Mouse (Mus musculus): ENCODE measurements at regions not wholly inside any gene's neighbourhood (a gene's known extent, or its start where the extent isn't known, plus 50 kb on each side); places are given as distances from the start of the nearest gene placed in this dataset.

- Histone ChIP-seq H3K27me3 (ENCODE audit: control insufficient read depth, insufficient read depth, low read length) (no peaks in the 10 kb centered on the region), H3K4me1 (ENCODE audit: control insufficient read depth, insufficient read depth, insufficient read length, low read length) (no peaks in the 10 kb centered on the region), H3K36me3 (ENCODE audit: control insufficient read depth, insufficient read depth, low read length) (no peaks in the 10 kb centered on the region), H3K4me3 (ENCODE audit: low read depth, low read length) (no peak overlapping the region), H3K27ac (ENCODE audit: insufficient read depth, low read depth, low read length) (no peak overlapping the region)
- WGBS = 80% methylated on average over 11 of the region's 11 CpGs
- TF ChIP-seq CTCF (IDR thresholded peaks at IDR 0.05; ENCODE audit: extremely low read depth, insufficient read length, insufficient replicate concordance, low read depth, low read length) (no peak), POLR2A (IDR thresholded peaks at IDR 0.05; ENCODE audit: low read depth, low read length) (no peak)
Observed at GRCm38 (mm10) chr5:52309317-52310060, 54.1 kb upstream of the Sod3 start.

DNA sequence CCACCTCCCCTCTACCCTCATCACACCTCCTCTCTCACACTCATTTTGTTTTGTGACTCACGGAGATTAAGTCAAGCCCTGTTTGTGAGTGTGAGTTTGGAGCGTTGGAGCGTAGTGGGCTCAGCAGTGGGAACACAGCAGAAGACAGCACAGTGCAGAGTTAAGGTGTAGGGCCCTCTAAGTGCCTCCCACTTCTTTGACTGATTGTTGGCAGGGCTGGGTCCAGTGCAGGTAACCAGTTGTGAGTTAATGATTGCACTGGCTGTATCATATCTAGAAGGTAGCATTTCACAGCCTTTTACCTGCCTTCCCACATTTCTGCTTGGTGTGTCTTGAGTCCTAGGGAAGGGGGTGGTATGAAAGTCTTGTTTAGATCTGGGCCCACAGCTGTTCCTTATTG lies 67.3 kb upstream of the Sod3 start:
- H3K4me1 ChIP-seq (ENCODE audit: control insufficient read depth, insufficient read depth, insufficient read length, low read length) = no peaks in the 10 kb centered on the region
- TF ChIP-seq POLR2A (IDR thresholded peaks at IDR 0.05; ENCODE audit: low read depth, low read length) = no peak
- no peak for TF ChIP-seq CTCF (IDR thresholded peaks at IDR 0.05; ENCODE audit: extremely low read depth, insufficient read length, insufficient replicate concordance, low read depth, low read length)
- no peak overlapping the region for H3K27ac ChIP-seq (ENCODE audit: insufficient read depth, low read depth, low read length)
- no peak overlapping the region for H3K4me3 ChIP-seq (ENCODE audit: low read depth, low read length)
- H3K36me3 ChIP-seq (ENCODE audit: control insufficient read depth, insufficient read depth, low read length) = no peaks in the 10 kb centered on the region
- 74% methylated on average over 3 of the region's 3 CpGs for WGBS
- H3K27me3 ChIP-seq (ENCODE audit: control insufficient read depth, insufficient read depth, low read length) = no peaks in the 10 kb centered on the region

GRCm38 (mm10) chr5:52294466-52294865 lies 69.1 kb upstream of the Sod3 start:
- Histone ChIP-seq H3K27ac (ENCODE audit: insufficient read depth, low read depth, low read length) (no peak overlapping the region), H3K27me3 (ENCODE audit: control insufficient read depth, insufficient read depth, low read length) (no peaks in the 10 kb centered on the region), H3K4me1 (ENCODE audit: control insufficient read depth, insufficient read depth, insufficient read length, low read length) (no peaks in the 10 kb centered on the region), H3K4me3 (ENCODE audit: low read depth, low read length) (no peak overlapping the region), H3K36me3 (ENCODE audit: control insufficient read depth, insufficient read depth, low read length) (no peaks in the 10 kb centered on the region)
- 78% methylated on average over 8 of the region's 8 CpGs for WGBS
- TF ChIP-seq POLR2A (IDR thresholded peaks at IDR 0.05; ENCODE audit: low read depth, low read length) = no peak
- no peak for TF ChIP-seq CTCF (IDR thresholded peaks at IDR 0.05; ENCODE audit: extremely low read depth, insufficient read length, insufficient replicate concordance, low read depth, low read length)

GRCm38 (mm10) chr5:52288319-52288718 lies 75.3 kb upstream of the Sod3 start:
- TF ChIP-seq CTCF (IDR thresholded peaks at IDR 0.05; ENCODE audit: extremely low read depth, insufficient read length, insufficient replicate concordance, low read depth, low read length) = no peak
- no peak for TF ChIP-seq POLR2A (IDR thresholded peaks at IDR 0.05; ENCODE audit: low read depth, low read length)
- no peaks in the 10 kb centered on the region for H3K36me3 ChIP-seq (ENCODE audit: control insufficient read depth, insufficient read depth, low read length)
- 82% methylated on average over 1 of the region's 1 CpGs for WGBS
- H3K27me3 ChIP-seq (ENCODE audit: control insufficient read depth, insufficient read depth, low read length) = no peaks in the 10 kb centered on the region
- no peak overlapping the region for H3K27ac ChIP-seq (ENCODE audit: insufficient read depth, low read depth, low read length)
- no peaks in the 10 kb centered on the region for H3K4me1 ChIP-seq (ENCODE audit: control insufficient read depth, insufficient read depth, insufficient read length, low read length)
- no peak overlapping the region for H3K4me3 ChIP-seq (ENCODE audit: low read depth, low read length)

- Histone ChIP-seq H3K27me3 (ENCODE audit: control insufficient read depth, insufficient read depth, low read length) (no peaks in the 10 kb centered on the region), H3K4me3 (ENCODE audit: low read depth, low read length) (no peak overlapping the region), H3K4me1 (ENCODE audit: control insufficient read depth, insufficient read depth, insufficient read length, low read length) (no peaks in the 10 kb centered on the region), H3K27ac (ENCODE audit: insufficient read depth, low read depth, low read length) (no peak overlapping the region), H3K36me3 (ENCODE audit: control insufficient read depth, insufficient read depth, low read length) (no peaks in the 10 kb centered on the region)
- TF ChIP-seq POLR2A (IDR thresholded peaks at IDR 0.05; ENCODE audit: low read depth, low read length) = no peak
- TF ChIP-seq CTCF (IDR thresholded peaks at IDR 0.05; ENCODE audit: extremely low read depth, insufficient read length, insufficient replicate concordance, low read depth, low read length) = no peak
- WGBS = 87% methylated on average over 2 of the region's 2 CpGs
Observed at GRCm38 (mm10) chr5:52280871-52281270, 82.7 kb upstream of the Sod3 start.

GRCm38 (mm10) chr5:52278111-52278510 lies 85.5 kb upstream of the Sod3 start:
- H3K36me3 ChIP-seq (ENCODE audit: control insufficient read depth, insufficient read depth, low read length) = no peaks in the 10 kb centered on the region
- WGBS = 78% methylated on average over 5 of the region's 5 CpGs
- TF ChIP-seq POLR2A (IDR thresholded peaks at IDR 0.05; ENCODE audit: low read depth, low read length) (no peak), CTCF (IDR thresholded peaks at IDR 0.05; ENCODE audit: extremely low read depth, insufficient read length, insufficient replicate concordance, low read depth, low read length) (no peak)
- H3K27me3 ChIP-seq (ENCODE audit: control insufficient read depth, insufficient read depth, low read length) = no peaks in the 10 kb centered on the region
- H3K27ac ChIP-seq (ENCODE audit: insufficient read depth, low read depth, low read length) = no peak overlapping the region
- H3K4me1 ChIP-seq (ENCODE audit: control insufficient read depth, insufficient read depth, insufficient read length, low read length) = no peaks in the 10 kb centered on the region
- no peak overlapping the region for H3K4me3 ChIP-seq (ENCODE audit: low read depth, low read length)

DNA sequence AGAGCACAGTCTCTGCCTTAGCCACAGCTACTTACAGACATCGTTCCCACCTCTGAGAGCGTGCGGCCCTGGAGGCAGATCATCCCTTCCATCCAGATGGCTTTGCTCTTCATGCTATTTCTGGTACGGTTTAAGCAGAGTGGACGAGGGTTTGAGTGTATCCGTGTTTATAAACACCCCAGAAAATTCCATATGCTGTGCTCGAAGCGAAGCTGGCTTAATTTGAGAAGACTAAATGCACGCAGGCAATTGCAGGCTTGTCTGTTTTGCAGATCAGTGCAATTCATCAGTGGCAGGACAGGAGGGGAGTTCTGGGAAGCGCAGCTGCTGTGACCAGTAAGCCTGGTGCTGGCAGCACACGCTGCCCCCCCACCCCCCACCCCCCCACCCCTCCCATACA lies 72.9 kb upstream of the Dhx15 start:
- TF ChIP-seq POLR2A (IDR thresholded peaks at IDR 0.05; ENCODE audit: low read depth, low read length) = no peak
- no peak for TF ChIP-seq CTCF (IDR thresholded peaks at IDR 0.05; ENCODE audit: extremely low read depth, insufficient read length, insufficient replicate concordance, low read depth, low read length)
- WGBS = 83% methylated on average over 11 of the region's 11 CpGs

More for the DNA sequence above, 72.9 kb upstream of the Dhx15 start:
- H3K27me3 ChIP-seq (ENCODE audit: control insufficient read depth, insufficient read depth, low read length) = no peaks in the 10 kb centered on the region; the same call in 1 of the 2 replicates
- H3K36me3 ChIP-seq (ENCODE audit: control insufficient read depth, insufficient read depth, low read length) = no peaks in the 10 kb centered on the region
- no peak overlapping the region for H3K27ac ChIP-seq (ENCODE audit: insufficient read depth, low read depth, low read length)
- H3K4me1 ChIP-seq (ENCODE audit: control insufficient read depth, insufficient read depth, insufficient read length, low read length) = no peaks in the 10 kb centered on the region
- no peak overlapping the region for H3K4me3 ChIP-seq (ENCODE audit: low read depth, low read length)
